Mouse (Mus musculus) monocyte, adult 5-6 weeks (primary cell): Measurements from ENCODE around the gene Ltbp1. TPM values are rescaled to one million over a fixed set of nuclear protein-coding genes. Genes with fewer than 3 reads are reported as not detected.

Experiments used
- ATAC-seq: fragments of 153-309, 156-312 bp; replicated peaks from 2 replicates; pipeline ENCODE4 v1.8.0; 2017; ENCODE audit warnings: mild to moderate bottlenecking; ENCODE audit not compliant: low TSS enrichment, insufficient number of reproducible peaks, severe bottlenecking, poor library complexity, low FRiP score
- total RNA-seq: library from RNA; stranded (forward); fragments of 200-1000, 200-491, 200-594 nt; gene quantifications from 3 replicates; pipeline ENCODE4 v1.2.3, GENCODE M21; 2017

Ltbp1 gene
- 1.0 to 10.5 TPM in 2 of 3 replicates, not detected in the other for total RNA-seq

DNA sequence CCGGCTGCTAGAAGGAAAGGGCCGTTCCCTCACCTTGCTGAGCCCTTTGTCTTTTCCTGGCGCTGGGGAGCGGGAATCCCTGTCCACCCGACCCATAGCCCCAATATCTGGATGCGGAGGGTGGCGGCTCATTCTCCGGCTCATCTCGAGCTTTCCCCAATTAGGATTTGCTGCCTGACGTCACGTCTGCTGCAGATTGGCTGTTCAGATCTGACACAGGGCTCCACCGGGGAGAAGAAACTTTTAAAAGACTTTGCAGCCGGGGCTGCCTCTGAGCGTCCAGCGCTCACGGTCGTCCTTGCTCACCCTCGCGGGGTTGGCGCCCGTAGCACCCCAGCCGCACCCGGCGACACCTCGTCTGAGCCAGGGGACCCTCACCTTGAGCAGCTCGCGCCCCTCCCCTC, at the start of gene Ltbp1:
Gene Ltbp1, plus strand, starts transcription at position 288 of the 404 bp plus-strand sequence.
- ATAC-seq = no peak

- ATAC-seq = no peak
These were observed 45.7 kb upstream of the Ltbp1 start for GRCm38 (mm10) chr17:74959481-74960245.

DNA sequence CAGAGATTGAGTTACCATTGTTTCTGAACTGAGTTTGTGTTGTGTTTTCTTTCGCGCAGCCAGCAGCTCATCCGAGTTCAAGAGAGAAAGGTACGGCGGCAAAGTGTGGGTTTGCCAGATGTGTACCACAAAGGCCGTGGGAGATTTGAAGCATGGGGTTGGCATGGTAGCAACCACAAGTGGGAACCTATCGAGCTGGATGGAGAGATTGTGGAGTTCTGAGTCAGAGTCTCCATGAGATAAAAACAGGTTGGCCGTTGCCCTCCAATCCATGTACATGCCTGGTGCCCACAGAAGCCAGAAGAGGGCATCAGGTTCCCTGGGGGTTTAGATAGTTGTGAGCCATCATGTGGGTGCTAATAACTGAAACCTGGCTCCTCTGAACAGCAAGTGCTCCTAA, 42.1 kb upstream of the Ltbp1 start:
- no peak for ATAC-seq

- no peak for ATAC-seq
These were observed 41.5 kb upstream of the Ltbp1 start for GRCm38 (mm10) chr17:74963861-74964260.

- ATAC-seq = no peak
These were observed 38.0 kb upstream of the Ltbp1 start for GRCm38 (mm10) chr17:74967298-74967848.

GRCm38 (mm10) chr17:74968152-74968712, 37.1 kb upstream of the Ltbp1 start:
- ATAC-seq = no peak

GRCm38 (mm10) chr17:74968738-74969271, 36.6 kb upstream of the Ltbp1 start:
- no peak for ATAC-seq

- ATAC-seq = no peak
These were observed 30.2 kb upstream of the Ltbp1 start for GRCm38 (mm10) chr17:74975192-74975591.

GRCm38 (mm10) chr17:74976167-74976985, 29.0 kb upstream of the Ltbp1 start:
- no peak for ATAC-seq

GRCm38 (mm10) chr17:74979767-74980166, 25.6 kb upstream of the Ltbp1 start:
- ATAC-seq = no peak

DNA sequence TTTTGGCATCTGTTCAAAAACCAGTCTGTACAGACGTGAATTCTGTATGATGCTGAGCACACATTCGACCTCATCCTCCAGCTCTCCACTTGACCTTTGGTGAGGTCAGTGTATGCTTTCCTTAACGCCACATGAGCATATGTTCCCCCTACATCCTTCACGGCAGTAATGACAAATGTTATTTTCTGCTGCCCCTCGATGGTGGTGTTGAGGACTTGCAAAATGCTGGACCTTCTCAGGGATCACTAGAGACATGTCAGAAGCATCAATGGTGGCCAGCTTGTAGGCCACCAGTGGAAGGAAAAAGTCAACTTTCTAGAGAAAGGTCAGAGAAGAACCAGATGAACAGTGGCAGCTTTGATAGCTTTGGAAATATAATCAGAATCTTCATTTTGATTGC, 23.7 kb upstream of the Ltbp1 start:
- ATAC-seq = no peak

DNA sequence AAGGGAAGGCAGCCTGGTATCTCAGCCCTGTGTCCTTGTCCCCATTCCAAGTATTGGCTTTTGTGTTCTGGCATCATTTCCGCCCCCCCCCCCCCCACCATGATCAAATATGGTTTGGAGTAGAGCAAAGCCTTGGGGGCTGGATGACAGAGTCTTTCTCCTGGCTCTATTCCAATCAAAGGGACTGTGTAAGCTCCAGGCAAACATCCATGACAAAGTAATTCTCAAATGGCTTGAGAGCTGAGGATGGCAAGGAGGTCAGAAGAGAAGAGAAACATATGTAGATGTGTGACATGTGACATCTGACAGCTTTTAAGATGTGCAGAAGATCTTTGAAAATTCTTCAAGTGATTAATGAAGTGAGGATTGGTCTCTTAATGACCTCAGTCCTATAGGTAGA, 22.5 kb upstream of the Ltbp1 start:
- ATAC-seq = no peak

DNA sequence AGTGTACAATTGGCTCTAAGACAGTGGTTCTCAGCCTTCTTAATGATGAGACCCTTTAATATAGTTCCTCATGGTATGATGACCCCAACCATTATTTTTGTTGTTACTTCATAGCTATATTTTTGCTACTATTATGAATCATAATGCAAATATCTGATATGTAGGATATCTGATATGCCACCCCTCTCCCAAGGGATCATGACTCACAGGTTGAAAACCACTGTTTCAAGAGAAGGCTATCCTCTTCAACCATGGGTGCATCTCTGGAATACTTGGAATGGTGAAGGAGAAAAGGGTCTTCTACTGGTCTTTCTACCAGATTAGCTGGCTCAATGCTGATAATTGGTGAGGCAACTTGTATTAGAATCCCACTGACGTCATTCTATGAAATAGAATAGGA, 21.3 kb upstream of the Ltbp1 start:
- no peak for ATAC-seq

GRCm38 (mm10) chr17:74984681-74985080, 20.7 kb upstream of the Ltbp1 start:
- no peak for ATAC-seq

DNA sequence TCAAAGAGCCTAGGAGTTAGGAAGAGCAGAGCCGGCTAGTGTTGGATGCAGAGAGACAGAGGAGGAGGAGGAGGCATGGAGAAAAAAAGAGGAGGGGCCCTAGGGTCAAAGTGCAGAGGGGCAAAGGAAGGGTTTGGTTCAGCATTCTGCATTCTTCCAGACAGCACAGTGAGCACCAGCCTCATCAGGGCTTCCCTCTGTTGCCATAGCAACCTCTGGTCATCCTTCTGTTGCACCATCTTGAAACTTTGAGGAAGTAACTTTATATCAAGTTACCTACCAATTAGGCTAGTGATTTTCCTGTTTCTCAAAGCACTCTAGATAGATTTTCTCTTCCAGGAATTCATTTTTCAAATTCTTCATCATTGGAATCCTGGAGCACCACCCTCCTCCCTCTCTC, 18.3 kb upstream of the Ltbp1 start:
- ATAC-seq = no peak

DNA sequence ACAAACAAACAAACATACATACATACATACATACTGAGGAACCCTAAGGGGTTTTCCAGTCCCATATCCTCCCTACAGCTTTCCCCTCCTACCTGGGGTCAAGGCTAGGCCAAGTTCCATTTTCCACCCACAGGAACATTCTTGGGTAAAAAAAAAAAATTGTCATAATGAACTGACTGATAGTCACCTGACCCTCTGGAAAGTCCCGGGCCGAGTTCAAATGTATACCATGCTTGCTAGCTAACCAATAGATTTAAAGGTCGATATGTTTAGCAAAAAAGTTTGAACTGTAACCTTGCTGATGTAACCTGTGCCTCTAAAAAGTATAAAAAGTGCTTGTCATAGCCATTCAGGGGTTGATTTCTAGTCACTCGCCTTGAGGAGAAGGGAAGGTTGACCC, 15.7 kb upstream of the Ltbp1 start:
- no peak for ATAC-seq

DNA sequence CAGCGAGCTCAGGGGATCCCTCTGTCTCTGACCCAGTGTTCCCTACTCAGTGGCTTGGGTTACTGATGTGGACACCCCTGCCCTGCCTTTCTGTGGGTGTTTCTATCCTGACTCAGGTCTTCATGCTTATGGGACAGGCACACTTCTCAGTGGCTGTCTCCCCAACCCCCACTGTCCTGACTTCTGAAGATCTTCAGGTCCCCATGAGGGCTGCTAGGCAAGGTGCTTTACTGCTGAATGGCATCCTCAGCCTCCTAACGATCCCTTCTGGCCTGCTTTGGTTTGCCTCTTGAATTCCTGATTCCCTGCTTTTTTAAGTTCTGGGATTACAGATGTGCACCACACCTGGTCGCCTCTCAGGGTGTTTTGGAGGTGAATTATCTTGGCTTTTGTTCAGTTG, 14.8 kb upstream of the Ltbp1 start:
- no peak for ATAC-seq

DNA sequence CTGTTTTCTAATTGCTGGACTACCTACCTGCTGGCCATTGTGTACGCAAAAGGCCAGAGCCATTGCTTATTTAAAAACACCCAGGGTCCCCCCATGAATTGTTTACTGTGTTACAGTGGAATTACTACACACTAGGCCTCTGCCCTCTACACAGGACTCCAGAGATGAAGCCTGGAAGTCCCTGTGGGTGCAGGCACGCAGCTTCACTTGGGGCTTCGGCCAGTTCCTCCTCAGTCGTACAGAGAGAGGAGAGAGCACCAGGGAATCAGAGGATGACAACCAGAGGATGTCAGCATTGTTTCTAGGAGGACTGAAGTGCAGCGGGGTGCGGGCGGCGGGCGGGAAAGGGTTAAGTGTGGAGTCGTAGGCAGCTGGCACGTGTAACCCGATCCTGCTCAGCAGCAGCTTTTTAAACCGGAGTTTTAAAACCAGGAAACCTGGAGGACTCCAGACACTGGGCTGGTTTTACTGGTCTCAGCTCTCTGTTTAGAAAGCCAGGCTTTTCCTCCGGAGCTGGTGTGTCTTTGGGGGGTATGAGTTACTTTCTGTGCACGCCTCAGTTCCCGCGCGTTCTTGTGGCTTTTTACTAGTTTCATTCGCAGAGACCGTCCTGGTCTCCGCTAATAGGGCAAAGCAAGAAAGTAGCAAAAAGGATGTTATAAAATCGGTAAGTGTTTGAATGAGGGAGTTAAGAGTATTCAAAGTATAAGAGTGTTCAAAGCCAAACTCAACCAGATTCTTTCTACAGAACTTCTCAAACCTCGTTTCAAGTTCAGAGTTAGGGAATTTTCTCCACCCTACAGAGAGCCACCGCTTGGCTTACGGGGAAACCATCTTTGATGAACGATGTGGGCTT, 11.4 kb upstream of the Ltbp1 start:
- no peak for ATAC-seq

DNA sequence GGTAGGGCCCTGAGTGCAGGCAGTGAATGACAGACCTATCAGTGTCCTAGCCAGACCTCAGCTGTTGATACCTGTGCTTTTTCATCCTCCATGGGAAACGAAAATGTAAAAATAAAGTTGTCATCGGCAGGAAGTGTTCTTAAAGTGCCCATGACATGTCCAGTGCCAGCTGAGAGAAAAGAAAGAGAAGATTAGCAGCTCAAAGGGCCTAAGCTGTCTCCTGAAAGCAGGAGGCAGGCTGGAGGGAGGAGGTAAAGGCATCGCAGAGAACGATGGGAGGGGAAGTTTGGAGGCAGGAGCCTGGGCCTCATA, 10.8 kb upstream of the Ltbp1 start:
- no peak for ATAC-seq
